Mouse (Mus musculus) megakaryocyte, embryonic 14.5 days (primary cell): ENCODE results near the gene Calr4.

Experiments used
- FLI1 ChIP-seq: IDR thresholded peaks from 2 replicates; pipeline ENCODE4 v1.6.1; 2012; ENCODE audit warnings: low read length, inconsistent platforms, mixed read lengths
- GATA1 ChIP-seq: IDR thresholded peaks from 3 replicates; pipeline ENCODE4 v1.6.1; 2012; ENCODE audit warnings: mixed read lengths, low read length, inconsistent platforms, borderline replicate concordance

DNA sequence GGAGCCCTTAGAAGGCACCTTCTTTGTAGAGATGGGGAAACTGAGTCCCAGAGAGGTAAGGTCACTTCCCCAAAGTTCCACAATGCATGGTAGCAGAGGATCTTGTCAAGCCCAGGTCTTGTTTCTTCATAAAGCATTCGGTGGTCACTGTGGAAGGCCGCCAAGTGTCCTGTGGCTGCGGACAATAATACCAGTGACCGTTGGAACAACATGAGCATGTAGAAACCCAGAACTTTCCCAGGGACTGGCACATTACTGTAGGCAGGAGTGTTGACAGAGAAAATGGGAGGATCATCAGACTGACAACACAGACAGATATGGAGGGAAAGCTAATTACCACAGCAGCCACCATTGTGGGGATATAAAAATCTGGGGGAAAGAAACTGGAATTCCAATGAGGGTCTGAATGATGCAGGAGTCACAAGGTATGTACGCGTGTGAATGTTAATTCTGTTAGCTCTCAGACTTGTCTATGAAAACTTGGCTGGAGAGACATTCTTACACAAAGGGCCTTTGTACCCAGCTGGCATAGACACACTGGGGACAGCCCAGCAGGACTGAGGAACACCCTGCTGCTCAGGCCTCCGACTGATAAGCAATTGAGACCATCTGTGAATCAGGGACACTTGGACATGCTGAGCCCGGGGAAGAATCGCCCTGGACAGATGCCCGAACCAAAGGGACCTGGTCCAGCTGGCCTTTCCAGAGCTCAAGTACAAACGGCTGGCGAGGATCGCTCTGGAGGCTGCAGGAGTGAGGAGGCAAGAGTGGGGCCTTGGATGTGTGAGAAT, 9.3 kb upstream of the Calr4 start:
- TF ChIP-seq GATA1, result no peak
- TF ChIP-seq FLI1, result no peak
